Mouse (Mus musculus) testis, adult 2 months (tissue): ENCODE data around the gene Thrb. TPM values are rescaled to one million over a fixed set of nuclear protein-coding genes. Genes with fewer than 3 reads are reported as not detected.

Experiments
- H3K27ac ChIP-seq: fragments of 200-500 bp; 2 replicates; pipeline ENCODE4 v1.5.1; 2012; ENCODE audit warnings: low read depth, low read length; ENCODE audit not compliant: control insufficient read depth, insufficient read depth
- H3K27me3 ChIP-seq: fragments of 200-500 bp; 2 replicates; pipeline ENCODE4 v1.6.1; 2012; ENCODE audit warnings: mild to moderate bottlenecking, low read length, moderate library complexity; ENCODE audit not compliant: control insufficient read depth, insufficient read depth
- H3K36me3 ChIP-seq: fragments of 200-500 bp; 2 replicates; pipeline ENCODE4 v1.6.1; 2012; ENCODE audit warnings: mild to moderate bottlenecking, low read length; ENCODE audit not compliant: control insufficient read depth, insufficient read depth
- H3K4me1 ChIP-seq: fragments of 200-500 bp; 2 replicates; pipeline ENCODE4 v1.6.1; 2012; ENCODE audit warnings: low read length; ENCODE audit not compliant: control insufficient read depth, insufficient read depth
- H3K4me3 ChIP-seq: fragments of 200-500 bp; 2 replicates; pipeline ENCODE4 v1.5.1; 2012; ENCODE audit warnings: low read depth, mild to moderate bottlenecking, low read length, moderate library complexity, mixed read lengths; ENCODE audit not compliant: control insufficient read depth
- CTCF ChIP-seq: fragments of 200-500 bp; IDR thresholded peaks from 2 replicates; pipeline ENCODE4 v1.5.1; 2012; ENCODE audit warnings: low read depth, mild to moderate bottlenecking, inconsistent platforms, low read length, moderate library complexity; ENCODE audit not compliant: control insufficient read depth, insufficient read depth, insufficient replicate concordance
- POLR2A ChIP-seq: fragments of 200-500 bp; IDR thresholded peaks from 2 replicates; pipeline ENCODE4 v1.6.1; 2012; ENCODE audit warnings: low read depth, mild to moderate bottlenecking, inconsistent platforms, low read length, moderate library complexity; ENCODE audit not compliant: control insufficient read depth
- polyA plus RNA-seq: library from polyadenylated mRNA; depleted of rRNA; stranded (reverse); fragments of >200 nt; gene quantifications from 2 replicates; pipeline ENCODE4 v1.2.3, GENCODE M21; 2012

Gene Thrb
- polyA plus RNA-seq, 1 experiment: 1.3 TPM

DNA sequence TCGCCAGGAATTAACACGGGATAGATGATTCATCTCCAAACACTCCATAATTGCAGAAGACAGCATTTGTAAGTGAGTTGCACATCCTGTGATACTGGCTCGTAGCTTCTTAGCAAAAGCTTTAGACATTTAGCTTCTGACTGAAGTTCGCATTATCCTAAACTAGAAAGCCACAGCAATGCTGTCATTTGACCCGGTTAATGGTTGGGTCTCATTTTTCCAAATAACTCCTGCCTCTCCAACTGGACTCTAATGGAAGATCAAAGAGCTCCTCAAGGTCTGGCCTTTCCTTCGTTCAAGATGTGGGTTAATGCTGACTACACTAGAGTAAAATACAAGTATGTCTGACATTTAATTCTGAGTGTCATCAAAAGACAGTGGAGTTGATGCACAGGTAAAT, 208.3 kb downstream of the Thrb start:
- Histone ChIP-seq H3K36me3 (no peaks in the 10 kb centered on the region), H3K4me3 (no peak overlapping the region), H3K27ac (no peak overlapping the region), H3K27me3 (no peaks in the 10 kb centered on the region), H3K4me1 (no peaks in the 10 kb centered on the region)
- TF ChIP-seq POLR2A (no peak), CTCF (no peak)

DNA sequence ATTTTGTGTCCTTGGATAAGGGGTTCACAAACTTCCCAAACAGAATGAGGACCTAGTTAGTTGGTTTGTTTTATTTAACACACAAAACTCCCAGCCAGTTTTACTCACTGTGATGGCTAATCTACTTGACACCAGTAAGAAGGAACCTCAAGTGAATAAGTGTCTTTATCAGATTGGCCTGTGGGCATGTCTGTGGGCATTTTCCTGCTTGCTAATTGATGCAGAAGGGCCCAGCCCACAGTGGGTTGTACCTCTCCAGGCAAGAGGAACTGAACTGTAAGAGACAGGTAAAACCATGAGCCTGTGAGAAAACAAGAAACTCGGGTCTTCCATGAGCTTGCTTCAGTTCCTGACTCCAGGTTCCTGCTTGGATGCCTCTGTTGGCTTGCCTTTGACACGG, 215.9 kb downstream of the Thrb start:
- TF ChIP-seq CTCF (no peak), POLR2A (no peak)
- Histone ChIP-seq H3K36me3 (no peaks in the 10 kb centered on the region), H3K27ac (no peak overlapping the region), H3K4me1 (no peaks in the 10 kb centered on the region), H3K4me3 (no peak overlapping the region), H3K27me3 (no peaks in the 10 kb centered on the region)

DNA sequence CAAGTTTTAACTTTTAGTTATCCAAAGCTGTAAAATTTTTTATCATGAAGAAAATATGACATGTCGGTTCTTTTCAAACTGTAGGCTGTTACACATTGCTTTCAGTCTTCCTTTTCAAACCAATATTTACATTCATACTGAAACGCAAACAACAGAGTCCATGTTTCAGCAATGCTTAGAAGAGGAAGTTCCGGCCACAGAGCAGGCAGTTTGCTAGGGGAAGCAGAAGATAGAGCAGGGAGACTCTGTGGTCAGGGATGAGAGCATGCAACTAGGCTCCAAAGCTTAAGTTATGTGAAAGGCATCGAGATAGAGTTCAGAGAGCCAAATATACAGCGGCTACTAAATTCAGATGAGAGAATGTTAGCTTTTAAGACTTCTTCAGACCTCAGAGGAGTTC, 219.4 kb downstream of the Thrb start:
- Histone ChIP-seq H3K27me3 (no peaks in the 10 kb centered on the region), H3K4me1 (no peaks in the 10 kb centered on the region), H3K4me3 (no peak overlapping the region), H3K36me3 (no peaks in the 10 kb centered on the region), H3K27ac (no peak overlapping the region)
- TF ChIP-seq CTCF (no peak), POLR2A (no peak)

DNA sequence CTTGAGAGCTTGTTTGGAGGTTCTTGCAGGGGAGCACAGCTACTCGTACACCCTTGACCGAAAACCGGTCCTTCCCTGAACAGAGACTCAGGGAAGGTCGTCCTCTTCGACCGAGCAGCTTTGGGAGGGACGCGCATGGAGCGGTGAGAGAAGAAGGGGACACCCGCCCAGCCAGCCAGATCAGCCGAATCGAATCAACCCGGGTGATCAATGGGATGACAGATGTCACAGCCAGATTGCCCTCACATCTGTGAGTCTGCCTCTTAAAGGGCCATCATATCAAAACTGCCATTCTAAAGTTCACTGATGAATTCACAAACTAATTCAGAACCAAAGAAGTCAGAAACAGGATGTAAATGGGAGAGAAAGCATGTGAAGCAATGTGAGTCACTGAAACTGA, 224.8 kb downstream of the Thrb start:
- no peak overlapping the region for H3K4me3 ChIP-seq
- TF ChIP-seq CTCF: no peak
- TF ChIP-seq POLR2A: no peak
- no peaks in the 10 kb centered on the region for H3K27me3 ChIP-seq
- H3K27ac ChIP-seq: no peak overlapping the region
- H3K36me3 ChIP-seq: no peaks in the 10 kb centered on the region
- H3K4me1 ChIP-seq: no peaks in the 10 kb centered on the region

DNA sequence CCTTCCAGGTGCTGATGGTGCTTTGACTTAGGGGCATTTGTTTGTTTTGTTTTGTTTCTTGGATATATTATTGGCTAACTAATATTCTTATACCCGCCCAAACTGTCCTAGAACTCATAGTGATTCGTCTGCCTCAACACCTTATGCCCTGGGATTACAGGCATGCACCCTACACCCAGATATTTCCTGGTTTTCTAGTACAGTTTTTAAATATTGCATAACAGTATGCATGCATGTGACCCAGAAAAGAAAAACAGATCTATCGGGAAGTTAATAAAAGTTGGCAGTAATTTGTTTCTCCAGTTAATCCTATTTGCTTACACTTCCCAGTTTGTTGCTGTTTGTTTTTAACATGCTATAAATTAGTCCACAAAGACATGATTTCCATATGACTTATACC, 225.3 kb downstream of the Thrb start:
- no peaks in the 10 kb centered on the region for H3K27me3 ChIP-seq
- no peak overlapping the region for H3K27ac ChIP-seq
- H3K36me3 ChIP-seq: no peaks in the 10 kb centered on the region
- no peaks in the 10 kb centered on the region for H3K4me1 ChIP-seq
- TF ChIP-seq POLR2A: no peak
- no peak for TF ChIP-seq CTCF
- H3K4me3 ChIP-seq: no peak overlapping the region

DNA sequence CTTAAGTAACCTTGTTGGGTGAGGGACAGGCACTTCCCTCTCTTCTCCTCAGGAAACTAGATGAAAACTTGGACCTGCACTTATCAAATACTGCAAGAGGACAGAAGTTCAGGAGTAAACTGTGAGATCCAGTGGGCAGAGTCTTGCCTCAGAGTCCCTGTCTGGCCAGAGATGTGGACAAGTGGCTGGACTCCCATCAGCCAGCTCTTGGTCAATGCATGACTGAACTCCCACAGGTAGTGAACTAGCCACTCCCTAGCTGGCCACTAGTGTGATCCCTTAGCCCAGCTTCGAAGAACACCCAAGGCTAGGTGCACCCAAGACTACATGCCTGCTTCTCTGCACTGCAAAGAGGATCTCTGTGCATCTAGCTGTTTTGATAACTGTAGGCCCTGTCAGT, 234.7 kb downstream of the Thrb start:
- Histone ChIP-seq H3K27ac (no peak overlapping the region), H3K36me3 (no peaks in the 10 kb centered on the region), H3K4me3 (no peak overlapping the region), H3K27me3 (no peaks in the 10 kb centered on the region), H3K4me1 (no peaks in the 10 kb centered on the region)
- TF ChIP-seq POLR2A (no peak), CTCF (no peak)

DNA sequence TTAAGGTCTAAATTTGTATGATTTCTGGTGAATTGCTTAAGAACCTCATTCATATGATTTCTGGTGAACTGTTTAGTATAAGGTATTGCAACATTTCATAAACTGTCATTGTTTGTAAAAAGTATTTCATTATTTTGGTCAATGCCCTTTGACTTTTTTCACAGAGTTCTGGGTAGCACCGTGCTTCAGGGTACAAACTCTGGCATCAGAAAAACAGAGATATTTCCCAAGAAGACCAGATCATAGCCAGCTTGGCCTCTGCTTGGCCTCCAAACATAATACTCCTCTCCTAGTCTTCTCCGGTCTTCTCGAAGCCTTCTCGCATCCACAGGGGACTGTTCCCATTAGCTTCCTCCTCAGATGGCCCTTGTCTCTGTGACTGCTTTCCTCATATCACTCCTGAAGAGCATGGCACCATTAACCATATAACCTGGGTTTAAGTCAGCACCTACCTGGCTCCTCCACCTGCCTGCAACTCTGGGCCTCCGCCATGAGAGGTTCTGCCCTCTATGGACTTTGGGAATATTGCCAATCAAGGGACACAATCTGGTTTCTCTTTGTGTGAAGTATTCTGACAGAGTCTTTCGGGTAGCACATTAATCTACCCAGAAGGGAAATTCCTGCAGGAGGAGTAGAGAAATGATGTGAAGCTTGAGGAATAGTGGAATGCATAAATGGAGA, 239.8 kb downstream of the Thrb start:
- Histone ChIP-seq H3K4me1 (no peaks in the 10 kb centered on the region), H3K27ac (no peak overlapping the region), H3K4me3 (no peak overlapping the region), H3K36me3 (no peaks in the 10 kb centered on the region), H3K27me3 (no peaks in the 10 kb centered on the region)
- TF ChIP-seq POLR2A (no peak), CTCF (no peak)

DNA sequence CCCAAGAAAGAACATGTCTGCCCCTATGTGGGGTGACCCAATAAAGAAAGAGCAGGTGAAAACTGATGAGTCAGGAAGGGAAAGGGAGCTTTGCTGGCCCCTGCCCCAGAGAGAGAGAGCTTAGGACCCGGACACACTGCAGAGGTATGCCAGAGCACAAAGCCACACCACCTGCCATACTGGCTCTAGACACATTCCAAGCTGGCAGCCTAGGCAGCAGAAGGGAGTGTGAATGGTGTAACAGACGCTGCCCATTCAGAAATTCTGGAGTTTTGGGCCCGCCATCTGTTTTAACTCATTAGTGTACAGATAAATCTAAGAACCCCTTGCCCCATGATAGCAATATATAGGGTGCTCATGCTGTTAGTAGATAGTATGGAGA, 240.3 kb downstream of the Thrb start:
- Histone ChIP-seq H3K27me3 (no peaks in the 10 kb centered on the region), H3K27ac (no peak overlapping the region), H3K36me3 (no peaks in the 10 kb centered on the region), H3K4me1 (no peaks in the 10 kb centered on the region), H3K4me3 (no peak overlapping the region)
- TF ChIP-seq POLR2A (no peak), CTCF (no peak)
